Mouse (Mus musculus) bone marrow macrophage, adult 2 months (primary cell): ENCODE results near the gene Ifnk.

Experiments used
- CTCF ChIP-seq: IDR thresholded peaks from 2 replicates; pipeline ENCODE4 v1.5.1; 2012; ENCODE audit warnings: low read depth, mild to moderate bottlenecking, low read length, moderate library complexity
- POLR2A ChIP-seq: IDR thresholded peaks from 2 replicates; pipeline ENCODE4 v1.6.1; 2012; ENCODE audit warnings: mild to moderate bottlenecking, low read depth, low read length, borderline replicate concordance

DNA sequence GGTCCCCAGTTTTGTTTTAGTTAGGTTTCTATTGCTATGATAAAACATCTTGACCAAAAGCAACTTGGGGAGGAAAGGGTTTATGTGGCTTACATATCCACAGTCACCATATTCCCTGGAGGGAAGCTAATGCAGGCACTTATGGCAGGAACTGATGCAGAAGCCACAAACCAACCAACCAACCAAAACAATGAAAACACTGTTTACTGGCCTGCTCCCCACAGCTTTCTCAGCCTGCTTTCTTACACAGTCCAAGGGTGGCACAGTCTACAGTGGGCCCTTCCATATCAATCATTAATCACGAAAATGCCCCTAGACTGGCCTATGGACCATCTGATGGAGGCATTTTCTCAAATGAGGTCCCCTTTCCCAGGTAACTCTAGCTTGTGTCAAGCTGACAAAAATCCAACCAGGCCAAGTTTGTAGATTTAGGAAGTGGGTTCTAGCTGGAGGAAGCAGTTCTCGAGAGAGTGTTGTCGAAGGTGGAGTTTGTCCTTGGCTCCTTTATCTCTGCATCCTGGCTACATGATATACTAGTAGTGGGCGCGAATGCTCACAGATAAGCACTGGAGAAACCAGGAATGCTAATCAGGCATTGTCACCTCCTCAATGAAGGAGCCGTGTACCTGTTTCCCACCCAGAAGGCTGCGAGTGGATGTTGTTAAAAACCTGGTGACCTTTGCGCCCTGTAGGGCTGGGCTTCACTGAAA is 35.9 kb downstream of the Ifnk start:
- no peak for TF ChIP-seq CTCF
- TF ChIP-seq POLR2A: no peak
